Mouse (Mus musculus) bone marrow, adult 2 months (tissue): Measurements from ENCODE around the gene Med21. TPM values are rescaled to one million over a fixed set of nuclear protein-coding genes. Genes with fewer than 3 reads are reported as not detected.

ENCODE experiments used
- H3K27ac ChIP-seq: fragments of 200-500 bp; 2 replicates; pipeline ENCODE4 v1.5.1; 2012; ENCODE audit warnings: low read depth, mild to moderate bottlenecking, control low read depth, inconsistent platforms, low read length; ENCODE audit not compliant: control insufficient read depth, poor library complexity, insufficient read depth
- H3K4me1 ChIP-seq: fragments of 200-500 bp; 2 replicates; pipeline ENCODE4 v1.6.1; 2011; ENCODE audit warnings: low read length; ENCODE audit not compliant: control insufficient read depth, insufficient read depth
- H3K4me3 ChIP-seq: fragments of 200-500 bp; replicated peaks from 2 replicates; pipeline ENCODE3; 2011; ENCODE audit warnings: mild to moderate bottlenecking, low read depth, low read length, control low read depth; ENCODE audit not compliant: control insufficient read depth
- CTCF ChIP-seq: fragments of 200-500 bp; IDR thresholded peaks from 2 replicates; pipeline ENCODE4 v1.5.1; 2011; ENCODE audit warnings: low read length, control low read depth; ENCODE audit not compliant: control insufficient read depth, insufficient read depth
- POLR2A ChIP-seq: fragments of 200-500 bp; IDR thresholded peaks from 2 replicates; pipeline ENCODE4 v1.6.1; 2011; ENCODE audit warnings: low read depth, mild to moderate bottlenecking, control low read depth, low read length, borderline replicate concordance; ENCODE audit not compliant: control insufficient read depth
- WGBS: fragments of 180-500 bp; shearing (Covaris S2); methylation state at CpG from one replicate; pipeline ENCODE4 v1.1.7; 2018; 5-methylcytosine and 5-hydroxymethylcytosine counted together
- polyA plus RNA-seq: library from polyadenylated mRNA; stranded (reverse); fragments of >200 nt; gene quantifications from 2 replicates; pipeline ENCODE4 v1.2.4, GENCODE M21; 2011; ENCODE audit warnings: low replicate concordance; ENCODE audit not compliant: missing spikeins, insufficient read depth, insufficient read length

The Med21 gene
- 30.1 and 31.3 TPM in 2 replicates for polyA plus RNA-seq

- peak within 1 kb of the TSS; percentile 86 for H3K27ac ChIP-seq
- TF ChIP-seq CTCF (peak; percentile 28; the same call in 1 of the 2 replicates), POLR2A (peak; percentile 99)
- peak within 1 kb of the TSS; percentile 83 for H3K4me3 ChIP-seq
- under 1% methylated on average over 60 of the region's 60 CpGs for WGBS
- peaks cover 3% of the 10 kb centered on the region; the same call in 1 of the 2 replicates for H3K4me1 ChIP-seq
Observed at GRCm38 (mm10) chr6:146642276-146643183, at the start of gene Med21, which contains the start of gene Tm7sf3. Gene Med21 (plus strand): TSS chr6:146642547. Gene Tm7sf3 (minus strand): TSS chr6:146642824.

- no peak overlapping the region for H3K4me3 ChIP-seq
- WGBS: 86% methylated on average over 4 of the region's 4 CpGs
- H3K27ac ChIP-seq: no peak overlapping the region
- TF ChIP-seq POLR2A (no peak), CTCF (no peak)
- no peaks in the 10 kb centered on the region; the same call in 1 of the 2 replicates for H3K4me1 ChIP-seq
Observed at GRCm38 (mm10) chr6:146602601-146603000, 39.7 kb upstream of the Med21 start.

- TF ChIP-seq POLR2A (no peak), CTCF (no peak)
- no peak overlapping the region for H3K27ac ChIP-seq
- WGBS: 76% methylated on average over 10 of the region's 10 CpGs
- no peak overlapping the region for H3K4me3 ChIP-seq
- no peaks in the 10 kb centered on the region; the same call in 1 of the 2 replicates for H3K4me1 ChIP-seq
Observed at GRCm38 (mm10) chr6:146603651-146604050, 38.7 kb upstream of the Med21 start.

- peak overlapping the region; percentile 80 for H3K27ac ChIP-seq
- WGBS: 55% methylated on average over 6 of the region's 6 CpGs
- TF ChIP-seq CTCF (no peak), POLR2A (no peak)
- no peak overlapping the region for H3K4me3 ChIP-seq
- H3K4me1 ChIP-seq: no peaks in the 10 kb centered on the region; the same call in 1 of the 2 replicates
Observed at GRCm38 (mm10) chr6:146611385-146611784, 31.0 kb upstream of the Med21 start.

- peak overlapping the region; percentile 80 for H3K27ac ChIP-seq
- 72% methylated on average over 7 of the region's 7 CpGs for WGBS
- no peaks in the 10 kb centered on the region; the same call in 1 of the 2 replicates for H3K4me1 ChIP-seq
- TF ChIP-seq POLR2A (no peak), CTCF (no peak)
- no peak overlapping the region for H3K4me3 ChIP-seq
Observed at GRCm38 (mm10) chr6:146611897-146612296, 30.4 kb upstream of the Med21 start.

GRCm38 (mm10) chr6:146612736-146613135 lies 29.6 kb upstream of the Med21 start:
- H3K4me3 ChIP-seq: no peak overlapping the region
- TF ChIP-seq CTCF: no peak
- no peak for TF ChIP-seq POLR2A
- WGBS: 91% methylated on average over 5 of the region's 5 CpGs
- H3K27ac ChIP-seq: peak overlapping the region; percentile 19
- H3K4me1 ChIP-seq: no peaks in the 10 kb centered on the region; the same call in 1 of the 2 replicates

- 90% methylated on average over 5 of the region's 5 CpGs for WGBS
- H3K4me3 ChIP-seq: no peak overlapping the region
- TF ChIP-seq CTCF: no peak
- TF ChIP-seq POLR2A: no peak
- no peak overlapping the region for H3K27ac ChIP-seq
- H3K4me1 ChIP-seq: no peaks in the 10 kb centered on the region; the same call in 1 of the 2 replicates
Observed at GRCm38 (mm10) chr6:146613907-146614306, 28.4 kb upstream of the Med21 start.

GRCm38 (mm10) chr6:146614541-146614940 lies 27.8 kb upstream of the Med21 start:
- Histone ChIP-seq H3K27ac (0 out of 2 replicates have a peak overlapping the region, but pooled peaks have one; percentile 1), H3K4me1 (no peaks in the 10 kb centered on the region; the same call in 1 of the 2 replicates)
- WGBS: 77% methylated on average over 5 of the region's 5 CpGs

More at GRCm38 (mm10) chr6:146614541-146614940, 27.8 kb upstream of the Med21 start:
- H3K4me3 ChIP-seq: no peak overlapping the region
- no peak for TF ChIP-seq POLR2A
- no peak for TF ChIP-seq CTCF
